Mouse (Mus musculus) thymus, adult 2 months (tissue): ENCODE results near the gene Ddx5. TPM values are rescaled to one million over a fixed set of nuclear protein-coding genes. Genes with fewer than 3 reads are reported as not detected.
"Not testable (repeated sequence)": the region's sequence is repeated elsewhere in the genome, so short reads cannot be mapped to it uniquely, and the experiment has no call there.

Source experiments
- DNase-seq: peaks from one replicate; pipeline ENCODE4 v3.0.0; 2021
- H3K27ac ChIP-seq: fragments of 200-500 bp; 2 replicates; pipeline ENCODE4 v1.5.1; 2012; ENCODE audit warnings: low read length, control low read depth; ENCODE audit not compliant: control insufficient read depth, insufficient read depth
- H3K27me3 ChIP-seq: fragments of 200-500 bp; 2 replicates; pipeline ENCODE4 v1.6.1; 2012; ENCODE audit warnings: mild to moderate bottlenecking, low read length, moderate library complexity, mixed read lengths; ENCODE audit not compliant: control insufficient read depth, insufficient read depth
- H3K36me3 ChIP-seq: fragments of 200-500 bp; 2 replicates; pipeline ENCODE4 v1.6.1; 2012; ENCODE audit warnings: mild to moderate bottlenecking, low read length, moderate library complexity; ENCODE audit not compliant: control insufficient read depth, insufficient read depth
- H3K4me1 ChIP-seq: fragments of 200-500 bp; replicated peaks from 2 replicates; pipeline ENCODE4 v1.6.1; 2012; ENCODE audit warnings: low read length; ENCODE audit not compliant: control insufficient read depth, insufficient read depth
- H3K4me3 ChIP-seq: fragments of 200-500 bp; 2 replicates; pipeline ENCODE4 v1.5.1; 2012; ENCODE audit warnings: mild to moderate bottlenecking, low read length, control low read depth, moderate library complexity; ENCODE audit not compliant: control insufficient read depth, insufficient read depth
- CTCF ChIP-seq: fragments of 200-500 bp; IDR thresholded peaks from 2 replicates; pipeline ENCODE4 v1.5.1; 2012; ENCODE audit warnings: mild to moderate bottlenecking, control low read depth, low read length, moderate library complexity, borderline replicate concordance; ENCODE audit not compliant: control insufficient read depth, poor library complexity, insufficient read depth; ENCODE audit errors: extremely low read depth
- POLR2A ChIP-seq: fragments of 200-500 bp; IDR thresholded peaks from 2 replicates; pipeline ENCODE4 v1.6.1; 2012; ENCODE audit warnings: mild to moderate bottlenecking, low read length, control low read depth, moderate library complexity; ENCODE audit not compliant: control insufficient read depth, poor library complexity, insufficient read depth; ENCODE audit errors: extremely low read depth
- WGBS: fragments of 180-500 bp; shearing (Covaris S2); methylation state at CpG from one replicate; pipeline ENCODE4 v1.1.7; 2018; 5-methylcytosine and 5-hydroxymethylcytosine counted together
- polyA plus RNA-seq: library from polyadenylated mRNA; depleted of rRNA; stranded (reverse); fragments of >200 nt; gene quantifications from 2 replicates; pipeline ENCODE4 v1.2.3, GENCODE M21; 2012

Ddx5 gene
- polyA plus RNA-seq, 1 experiment: 722 TPM

GRCm38 (mm10) chr11:106815761-106816160 lies 26.8 kb upstream of the Ddx5 start:
- WGBS: 90% methylated on average over 2 of the region's 2 CpGs
- H3K27ac ChIP-seq: no peak overlapping the region
- no peaks in the 10 kb centered on the region for H3K4me1 ChIP-seq
- H3K4me3 ChIP-seq: no peak overlapping the region
- H3K36me3 ChIP-seq: peaks cover 78% of the 10 kb centered on the region
- no peak for TF ChIP-seq POLR2A
- TF ChIP-seq CTCF: no peak
- no peak for DNase-seq
- no peaks in the 10 kb centered on the region for H3K27me3 ChIP-seq

- H3K4me3 ChIP-seq: no peak overlapping the region
- no peak overlapping the region for H3K27ac ChIP-seq
- H3K4me1 ChIP-seq: no peaks in the 10 kb centered on the region
- no peaks in the 10 kb centered on the region for H3K27me3 ChIP-seq
- 94% methylated on average over 2 of the region's 2 CpGs for WGBS
- TF ChIP-seq CTCF (no peak), POLR2A (no peak)
- H3K36me3 ChIP-seq: peaks cover 82% of the 10 kb centered on the region
- DNase-seq: no peak
Observed at GRCm38 (mm10) chr11:106815331-106815730, 26.3 kb upstream of the Ddx5 start.

DNA sequence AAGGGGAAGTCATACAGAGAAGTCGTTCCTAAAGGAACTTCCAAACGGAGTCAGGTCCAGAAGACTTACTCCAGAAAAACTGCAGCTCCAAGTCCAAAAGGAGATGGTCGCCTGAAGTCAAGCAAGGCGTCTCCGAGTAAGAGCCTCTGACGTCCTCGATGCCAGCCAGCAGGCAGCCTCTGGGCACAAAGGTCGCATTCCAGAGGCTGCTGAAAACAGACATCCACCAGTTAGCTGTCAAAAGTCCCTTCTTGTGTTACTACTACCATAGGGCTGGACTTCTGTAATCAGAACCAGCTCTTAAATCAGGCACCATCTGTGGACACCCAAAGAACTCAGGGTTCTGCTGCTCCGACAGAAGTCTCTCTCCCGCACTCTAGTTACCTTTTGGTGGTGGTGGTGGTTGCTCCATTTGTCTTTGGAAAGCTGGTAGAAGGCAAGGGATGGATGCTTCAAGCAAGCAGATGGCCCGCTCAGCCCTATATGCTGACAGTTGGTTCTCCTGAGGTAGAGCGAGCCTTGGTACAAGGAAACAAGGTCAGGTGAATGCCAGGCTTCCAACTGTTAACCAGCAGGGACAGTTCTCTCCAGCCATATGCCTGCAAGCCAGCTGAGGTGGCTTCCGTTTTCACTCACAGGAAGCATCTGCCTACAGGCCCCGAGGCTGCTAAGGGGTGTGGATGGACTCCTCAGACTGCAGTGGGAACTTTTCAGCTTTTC lies 25.8 kb upstream of the Ddx5 start:
- H3K27me3 ChIP-seq: no peaks in the 10 kb centered on the region
- no peak for TF ChIP-seq POLR2A
- TF ChIP-seq CTCF: no peak
- H3K36me3 ChIP-seq: peaks cover 88% of the 10 kb centered on the region
- WGBS: 89% methylated on average over 14 of the region's 14 CpGs
- no peaks in the 10 kb centered on the region for H3K4me1 ChIP-seq
- no peak overlapping the region for H3K27ac ChIP-seq
- no peak for DNase-seq
- H3K4me3 ChIP-seq: no peak overlapping the region

DNA sequence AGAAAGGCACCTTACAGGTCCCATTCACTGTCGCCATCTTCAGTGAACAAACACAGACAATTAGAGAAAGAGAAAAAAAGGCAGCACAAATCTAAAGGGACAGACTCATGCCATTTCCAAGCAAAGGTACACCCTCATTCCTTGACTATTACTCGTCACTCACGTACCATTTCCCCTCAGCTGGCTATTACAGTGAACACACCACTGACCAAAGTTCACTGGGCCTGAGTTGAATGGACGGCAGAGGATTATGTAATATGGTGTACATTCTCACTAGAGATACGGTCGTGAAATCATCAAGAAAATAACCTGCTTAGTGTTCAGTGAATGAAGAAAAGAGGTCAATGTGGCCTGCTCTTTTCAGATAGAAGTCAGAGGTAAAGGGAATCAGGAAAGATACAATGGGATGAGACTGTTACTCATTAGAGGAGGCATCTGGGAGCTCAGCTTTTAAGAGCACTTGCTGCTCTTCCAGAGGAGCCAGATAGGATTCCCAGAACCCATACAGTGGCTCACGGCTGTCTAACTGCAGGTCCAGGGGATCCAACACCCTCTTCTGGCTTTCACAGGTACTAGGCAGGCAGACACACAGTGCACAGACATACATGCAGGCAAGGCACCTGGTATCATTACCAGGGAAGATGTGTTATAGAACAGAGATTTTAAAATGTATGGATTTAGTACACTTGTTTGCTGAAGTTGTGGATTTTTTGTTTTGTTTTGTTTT lies 23.6 kb upstream of the Ddx5 start:
- H3K36me3 ChIP-seq: peaks cover 80% of the 10 kb centered on the region
- H3K4me1 ChIP-seq: no peaks in the 10 kb centered on the region
- DNase-seq: no peak
- 98% methylated on average over 7 of the region's 7 CpGs for WGBS
- H3K27ac ChIP-seq: no peak overlapping the region
- no peaks in the 10 kb centered on the region for H3K27me3 ChIP-seq
- TF ChIP-seq POLR2A (no peak), CTCF (no peak)
- H3K4me3 ChIP-seq: no peak overlapping the region

GRCm38 (mm10) chr11:106807442-106807841 lies 18.5 kb upstream of the Ddx5 start:
- not testable (repeated sequence) for H3K27me3 ChIP-seq, H3K27ac ChIP-seq, DNase-seq, H3K4me3 ChIP-seq, H3K4me1 ChIP-seq
- WGBS: 88% methylated on average over 1 of the region's 1 CpGs
- peaks cover 63% of the 10 kb centered on the region for H3K36me3 ChIP-seq

DNA sequence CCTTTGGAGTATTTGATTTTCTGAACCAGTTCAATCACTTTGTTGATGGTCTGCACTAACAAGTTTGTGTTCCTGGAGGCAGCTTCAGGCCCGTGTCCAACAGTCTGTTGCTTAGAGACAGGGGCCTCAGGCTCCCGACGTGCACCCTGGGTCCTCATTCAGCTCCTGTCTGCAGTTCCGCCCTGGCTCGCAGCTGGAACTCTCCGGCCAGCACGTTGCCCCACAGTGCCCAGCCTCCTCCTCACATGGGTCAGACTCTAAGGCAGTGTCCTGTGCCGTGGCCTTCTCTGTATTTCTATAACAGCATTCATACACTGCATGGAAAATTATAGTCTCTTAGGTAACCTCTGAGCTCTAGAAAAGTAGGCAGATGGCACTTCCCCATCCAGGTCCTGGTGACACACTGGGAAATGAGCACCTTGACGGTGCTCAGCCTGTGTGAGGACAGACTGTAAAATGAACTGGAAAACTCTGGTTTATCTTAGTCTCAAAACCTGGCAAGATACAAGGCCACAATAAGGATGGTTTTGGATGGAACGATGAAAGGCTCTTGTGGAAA lies 13.2 kb upstream of the Ddx5 start:
- TF ChIP-seq POLR2A (no peak), CTCF (no peak)
- Histone ChIP-seq H3K27ac (no peak overlapping the region), H3K4me1 (no peaks in the 10 kb centered on the region), H3K27me3 (no peaks in the 10 kb centered on the region), H3K4me3 (no peak overlapping the region), H3K36me3 (peaks cover 73% of the 10 kb centered on the region)
- no peak for DNase-seq
- WGBS: 96% methylated on average over 10 of the region's 10 CpGs
